Mouse (Mus musculus): Measurements from ENCODE around the gene Adck2. TPM values are rescaled to one million over a fixed set of nuclear protein-coding genes. Genes with fewer than 3 reads are reported as not detected.

Gene Adck2
- polyA plus RNA-seq, 1 experiment from 2014 or later: 42.3 TPM

GRCm38 (mm10) chr6:39592401-39593214 lies 18.9 kb downstream of the Adck2 start, which contains the start of gene Ndufb2:
Gene Ndufb2 (plus strand): TSS chr6:39592574.
- peaks cover 30% of the 10 kb centered on the region for H3K36me3 ChIP-seq
- under 1% methylated on average over 56 of the region's 56 CpGs for WGBS
- peak; percentile 96 for ATAC-seq (ENCODE audit: insufficient number of reproducible peaks, insufficient read depth, low FRiP score, low TSS enrichment, low read depth)

GRCm38 (mm10) chr6:39600851-39601250 lies 27.2 kb downstream of the Adck2 start:
- Histone ChIP-seq H3K27me3 (no peaks in the 10 kb centered on the region), H3K4me3 (no peak overlapping the region), H3K27ac (no peak overlapping the region), H3K36me3 (peaks cover 59% of the 10 kb centered on the region), H3K9ac (no peak overlapping the region), H3K4me1 (no peaks in the 10 kb centered on the region), H3K4me2 (no peak overlapping the region), H3K9me3 (no peaks in the 10 kb centered on the region)
- WGBS: 89% methylated on average over 3 of the region's 3 CpGs
- no peak for ATAC-seq (ENCODE audit: insufficient number of reproducible peaks, insufficient read depth, low FRiP score, low TSS enrichment, low read depth)

More at GRCm38 (mm10) chr6:39592401-39593214, 18.9 kb downstream of the Adck2 start, which contains the start of gene Ndufb2:
- peak within 1 kb of the TSS; percentile 79 for H3K4me2 ChIP-seq
- peaks cover 14% of the 10 kb centered on the region for H3K4me1 ChIP-seq
- peak within 1 kb of the TSS; percentile 91 for H3K27ac ChIP-seq
- peak within 1 kb of the TSS; percentile 90 for H3K9ac ChIP-seq
- H3K27me3 ChIP-seq: no peaks in the 10 kb centered on the region
- peak within 1 kb of the TSS; percentile 85 for H3K4me3 ChIP-seq
- H3K9me3 ChIP-seq: no peaks in the 10 kb centered on the region

GRCm38 (mm10) chr6:39601828-39602227 lies 28.2 kb downstream of the Adck2 start:
- Histone ChIP-seq H3K36me3 (peaks cover 51% of the 10 kb centered on the region), H3K4me3 (no peak overlapping the region), H3K27me3 (no peaks in the 10 kb centered on the region), H3K27ac (no peak overlapping the region), H3K9ac (no peak overlapping the region), H3K4me2 (no peak overlapping the region), H3K9me3 (no peaks in the 10 kb centered on the region), H3K4me1 (no peaks in the 10 kb centered on the region)
- WGBS: 88% methylated on average over 3 of the region's 3 CpGs
- ATAC-seq (ENCODE audit: insufficient number of reproducible peaks, insufficient read depth, low FRiP score, low TSS enrichment, low read depth): no peak

- H3K27ac ChIP-seq: no peak overlapping the region
- H3K4me3 ChIP-seq: no peak overlapping the region
- H3K36me3 ChIP-seq: peaks cover 30% of the 10 kb centered on the region
- no peak overlapping the region for H3K9ac ChIP-seq
- no peaks in the 10 kb centered on the region for H3K4me1 ChIP-seq
- WGBS: 87% methylated on average over 5 of the region's 5 CpGs
- H3K4me2 ChIP-seq: no peak overlapping the region
- no peak for ATAC-seq (ENCODE audit: insufficient number of reproducible peaks, insufficient read depth, low FRiP score, low TSS enrichment, low read depth)
- H3K9me3 ChIP-seq: no peaks in the 10 kb centered on the region
- no peaks in the 10 kb centered on the region for H3K27me3 ChIP-seq
Observed at GRCm38 (mm10) chr6:39604565-39604964, 30.9 kb downstream of the Adck2 start.

GRCm38 (mm10) chr6:39606056-39606455 lies 32.4 kb downstream of the Adck2 start:
- H3K27ac ChIP-seq: no peak overlapping the region
- no peaks in the 10 kb centered on the region for H3K9me3 ChIP-seq
- H3K36me3 ChIP-seq: peaks cover 19% of the 10 kb centered on the region
- no peak overlapping the region for H3K9ac ChIP-seq
- no peak overlapping the region for H3K4me3 ChIP-seq
- 91% methylated on average over 6 of the region's 6 CpGs for WGBS
- no peaks in the 10 kb centered on the region for H3K27me3 ChIP-seq
- no peak overlapping the region for H3K4me2 ChIP-seq
- H3K4me1 ChIP-seq: no peaks in the 10 kb centered on the region
- no peak for ATAC-seq (ENCODE audit: insufficient number of reproducible peaks, insufficient read depth, low FRiP score, low TSS enrichment, low read depth)

- ATAC-seq (ENCODE audit: insufficient number of reproducible peaks, insufficient read depth, low FRiP score, low TSS enrichment, low read depth): no peak
- WGBS: 68% methylated on average over 3 of the region's 3 CpGs
Observed at GRCm38 (mm10) chr6:39606862-39607261, 33.2 kb downstream of the Adck2 start.

GRCm38 (mm10) chr6:39607365-39607764 lies 33.7 kb downstream of the Adck2 start:
- 76% methylated on average over 5 of the region's 5 CpGs for WGBS
- H3K9ac ChIP-seq: no peak overlapping the region
- H3K27me3 ChIP-seq: no peaks in the 10 kb centered on the region
- no peak overlapping the region for H3K4me2 ChIP-seq
- no peaks in the 10 kb centered on the region for H3K4me1 ChIP-seq
- peaks cover 11% of the 10 kb centered on the region for H3K36me3 ChIP-seq
- H3K9me3 ChIP-seq: no peaks in the 10 kb centered on the region
- H3K4me3 ChIP-seq: no peak overlapping the region
- no peak for ATAC-seq (ENCODE audit: insufficient number of reproducible peaks, insufficient read depth, low FRiP score, low TSS enrichment, low read depth)
- H3K27ac ChIP-seq: no peak overlapping the region

More at GRCm38 (mm10) chr6:39606862-39607261, 33.2 kb downstream of the Adck2 start:
- no peak overlapping the region for H3K4me2 ChIP-seq
- no peaks in the 10 kb centered on the region for H3K9me3 ChIP-seq
- no peak overlapping the region for H3K4me3 ChIP-seq
- H3K36me3 ChIP-seq: peaks cover 16% of the 10 kb centered on the region
- no peaks in the 10 kb centered on the region for H3K4me1 ChIP-seq
- no peak overlapping the region for H3K9ac ChIP-seq
- H3K27me3 ChIP-seq: no peaks in the 10 kb centered on the region
- no peak overlapping the region for H3K27ac ChIP-seq

- no peak for ATAC-seq (ENCODE audit: insufficient number of reproducible peaks, insufficient read depth, low FRiP score, low TSS enrichment, low read depth)
- 69% methylated on average over 2 of the region's 2 CpGs for WGBS
- Histone ChIP-seq H3K4me1 (no peaks in the 10 kb centered on the region), H3K27ac (no peak overlapping the region), H3K4me2 (no peak overlapping the region), H3K36me3 (peaks cover 22% of the 10 kb centered on the region), H3K27me3 (no peaks in the 10 kb centered on the region), H3K9ac (no peak overlapping the region), H3K4me3 (no peak overlapping the region), H3K9me3 (no peaks in the 10 kb centered on the region)
Observed at GRCm38 (mm10) chr6:39610207-39610606, 36.5 kb downstream of the Adck2 start.

- Histone ChIP-seq H3K9ac (no peak overlapping the region), H3K4me1 (no peaks in the 10 kb centered on the region), H3K27me3 (no peaks in the 10 kb centered on the region), H3K4me2 (no peak overlapping the region), H3K36me3 (peaks cover 27% of the 10 kb centered on the region), H3K9me3 (no peaks in the 10 kb centered on the region), H3K27ac (no peak overlapping the region), H3K4me3 (no peak overlapping the region)
- no peak for ATAC-seq (ENCODE audit: insufficient number of reproducible peaks, insufficient read depth, low FRiP score, low TSS enrichment, low read depth)
- 92% methylated on average over 2 of the region's 2 CpGs for WGBS
Observed at GRCm38 (mm10) chr6:39611296-39611695, 37.6 kb downstream of the Adck2 start.

Other genes with a start within 250 kb of the Adck2 start
- 51.3 and 59.1 TPM in 2 replicates for gene Slc37a3, start 196.2 kb upstream of the Adck2 start, polyA plus RNA-seq (2015; fragmentation: Nextera tagmentation; extraction: Ambion mirVana)
- 0.61 and 0.77 TPM in 2 replicates for gene Rab19, start 192.7 kb upstream of the Adck2 start, polyA plus RNA-seq (2015; fragmentation: Nextera tagmentation; extraction: Ambion mirVana)
- 51.6 and 61.0 TPM in 2 replicates for gene Mkrn1, start 153.4 kb upstream of the Adck2 start, polyA plus RNA-seq (2015; fragmentation: Nextera tagmentation; extraction: Ambion mirVana)
- 18.0 and 21.2 TPM in 2 replicates for gene Dennd2a, start 16.0 kb upstream of the Adck2 start, polyA plus RNA-seq (2015; fragmentation: Nextera tagmentation; extraction: Ambion mirVana)
- 1.7 TPM in 1 of 2 replicates, not detected in the other for gene Gm42420, start 11.9 kb downstream of the Adck2 start, polyA plus RNA-seq (2015; fragmentation: Nextera tagmentation; extraction: Ambion mirVana)
- gene Ndufb2, start 18.7 kb downstream of the Adck2 start, polyA plus RNA-seq (2015; fragmentation: Nextera tagmentation; extraction: Ambion mirVana): 330 and 353 TPM in 2 replicates
- gene Braf, start 151.6 kb downstream of the Adck2 start, polyA plus RNA-seq (2015; fragmentation: Nextera tagmentation; extraction: Ambion mirVana): 17.6 and 18.9 TPM in 2 replicates
- gene Mrps33, start 237.1 kb downstream of the Adck2 start, polyA plus RNA-seq (2015; fragmentation: Nextera tagmentation; extraction: Ambion mirVana): 199 and 201 TPM in 2 replicates